Mouse (Mus musculus) kidney, embryonic 15.5 days (tissue): Measurements from ENCODE around the gene Dpp6. TPM values are rescaled to one million over a fixed set of nuclear protein-coding genes. Genes with fewer than 3 reads are reported as not detected.

ENCODE experiments used
- ATAC-seq: fragments of 200-750 bp; cut with Nextera tagmentation; replicated peaks from 2 replicates; pipeline ENCODE4 v1.8.0; 2017; ENCODE audit warnings: moderate TSS enrichment; ENCODE audit not compliant: low FRiP score
- H3K27ac ChIP-seq: fragments of 300-500 bp; sonication (generic); 2 replicates; pipeline ENCODE4 v1.5.1; 2015; ENCODE audit warnings: mild to moderate bottlenecking, inconsistent platforms
- H3K27me3 ChIP-seq: fragments of 300-500 bp; sonication (generic); 2 replicates; pipeline ENCODE4 v1.6.1; 2015; ENCODE audit warnings: inconsistent platforms
- H3K36me3 ChIP-seq: fragments of 300-500 bp; sonication (generic); 2 replicates; pipeline ENCODE4 v1.6.1; 2015; ENCODE audit warnings: inconsistent platforms
- H3K4me1 ChIP-seq: fragments of 300-500 bp; sonication (generic); 2 replicates; pipeline ENCODE4 v1.6.1; 2015; ENCODE audit warnings: inconsistent platforms
- H3K4me2 ChIP-seq: fragments of 300-500 bp; sonication (generic); 2 replicates; pipeline ENCODE4 v1.6.1; 2015; ENCODE audit warnings: moderate library complexity, mild to moderate bottlenecking, inconsistent platforms
- H3K4me3 ChIP-seq: fragments of 300-500 bp; sonication (generic); replicated peaks from 2 replicates; pipeline ENCODE4 v1.5.1; 2015; ENCODE audit warnings: mild to moderate bottlenecking, inconsistent platforms
- H3K9ac ChIP-seq: fragments of 300-500 bp; sonication (generic); 2 replicates; pipeline ENCODE4 v1.6.1; 2015; ENCODE audit warnings: mild to moderate bottlenecking, inconsistent platforms
- H3K9me3 ChIP-seq: fragments of 300-500 bp; sonication (generic); replicated peaks from 2 replicates; pipeline ENCODE4 v1.6.1; 2016; ENCODE audit warnings: inconsistent platforms
- WGBS: fragments of 180-500 bp; shearing (Covaris S2); methylation state at CpG from one replicate; pipeline ENCODE4 v1.1.7; 2015; ENCODE audit warnings: mixed read lengths; 5-methylcytosine and 5-hydroxymethylcytosine counted together
- polyA plus RNA-seq: library from polyadenylated mRNA; unstranded; fragments of >200 nt; fragmentation: Nextera tagmentation; extraction: Ambion mirVana; gene quantifications from 2 replicates; pipeline ENCODE4 v1.2.1, GENCODE M21; 2015

The Dpp6 gene
- polyA plus RNA-seq, 1 experiment from 2014 or later, result 3.5 TPM

- Histone ChIP-seq H3K4me2 (no peak overlapping the region), H3K9me3 (no peaks in the 10 kb centered on the region), H3K4me3 (no peak overlapping the region), H3K9ac (no peak overlapping the region), H3K36me3 (no peaks in the 10 kb centered on the region), H3K4me1 (no peaks in the 10 kb centered on the region), H3K27me3 (no peaks in the 10 kb centered on the region), H3K27ac (no peak overlapping the region)
- 79% methylated on average over 1 of the region's 1 CpGs for WGBS
- no peak for ATAC-seq
These were observed 264.3 kb downstream of the Dpp6 start for GRCm38 (mm10) chr5:27081275-27081674.

GRCm38 (mm10) chr5:27083762-27084161, 266.8 kb downstream of the Dpp6 start:
- Histone ChIP-seq H3K4me3 (no peak overlapping the region), H3K4me2 (no peak overlapping the region), H3K27me3 (no peaks in the 10 kb centered on the region), H3K4me1 (no peaks in the 10 kb centered on the region), H3K27ac (no peak overlapping the region), H3K9ac (no peak overlapping the region), H3K9me3 (no peaks in the 10 kb centered on the region), H3K36me3 (no peaks in the 10 kb centered on the region)
- ATAC-seq, result no peak
- 74% methylated on average over 4 of the region's 4 CpGs for WGBS

GRCm38 (mm10) chr5:27108221-27108620, 291.2 kb downstream of the Dpp6 start:
- H3K9me3 ChIP-seq, result no peaks in the 10 kb centered on the region
- WGBS, result 88% methylated on average over 1 of the region's 1 CpGs
- no peaks in the 10 kb centered on the region for H3K4me1 ChIP-seq
- no peak overlapping the region for H3K27ac ChIP-seq
- H3K4me3 ChIP-seq, result no peak overlapping the region
- no peak overlapping the region for H3K9ac ChIP-seq
- no peak overlapping the region for H3K4me2 ChIP-seq
- no peak for ATAC-seq
- no peaks in the 10 kb centered on the region for H3K27me3 ChIP-seq
- no peaks in the 10 kb centered on the region for H3K36me3 ChIP-seq

- no peak overlapping the region for H3K9ac ChIP-seq
- no peak overlapping the region for H3K4me3 ChIP-seq
- no peak overlapping the region for H3K4me2 ChIP-seq
- no peak overlapping the region for H3K27ac ChIP-seq
- H3K4me1 ChIP-seq, result no peaks in the 10 kb centered on the region
- no peak for ATAC-seq
- H3K27me3 ChIP-seq, result no peaks in the 10 kb centered on the region
- no peaks in the 10 kb centered on the region for H3K36me3 ChIP-seq
- WGBS, result 32% methylated on average over 2 of the region's 2 CpGs
- H3K9me3 ChIP-seq, result no peaks in the 10 kb centered on the region
These were observed 305.5 kb downstream of the Dpp6 start for GRCm38 (mm10) chr5:27122479-27122878.

GRCm38 (mm10) chr5:27122944-27123343, 305.9 kb downstream of the Dpp6 start:
- no peak overlapping the region for H3K4me3 ChIP-seq
- H3K9ac ChIP-seq, result no peak overlapping the region
- no peak overlapping the region for H3K27ac ChIP-seq
- H3K9me3 ChIP-seq, result no peaks in the 10 kb centered on the region
- no peaks in the 10 kb centered on the region for H3K36me3 ChIP-seq
- H3K27me3 ChIP-seq, result no peaks in the 10 kb centered on the region
- 89% methylated on average over 2 of the region's 2 CpGs for WGBS
- H3K4me1 ChIP-seq, result no peaks in the 10 kb centered on the region
- ATAC-seq, result no peak
- no peak overlapping the region for H3K4me2 ChIP-seq

- Histone ChIP-seq H3K27ac (no peak overlapping the region), H3K4me3 (no peak overlapping the region), H3K36me3 (no peaks in the 10 kb centered on the region), H3K9me3 (no peaks in the 10 kb centered on the region), H3K4me2 (no peak overlapping the region), H3K4me1 (no peaks in the 10 kb centered on the region), H3K9ac (no peak overlapping the region), H3K27me3 (no peaks in the 10 kb centered on the region)
- no peak for ATAC-seq
- whole genome bisulfite sequencing, result 80% methylated on average over 4 of the region's 4 CpGs
These were observed 309.0 kb downstream of the Dpp6 start for GRCm38 (mm10) chr5:27126034-27126433.

- H3K27me3 ChIP-seq, result no peaks in the 10 kb centered on the region
- H3K9me3 ChIP-seq, result no peaks in the 10 kb centered on the region
- 72% methylated on average over 3 of the region's 3 CpGs for WGBS
- no peaks in the 10 kb centered on the region for H3K4me1 ChIP-seq
- no peak overlapping the region for H3K4me2 ChIP-seq
- no peaks in the 10 kb centered on the region for H3K36me3 ChIP-seq
- no peak for ATAC-seq
- H3K27ac ChIP-seq, result no peak overlapping the region
- H3K9ac ChIP-seq, result no peak overlapping the region
- no peak overlapping the region for H3K4me3 ChIP-seq
These were observed 316.2 kb downstream of the Dpp6 start for GRCm38 (mm10) chr5:27133196-27133595.

GRCm38 (mm10) chr5:27134436-27135005, 317.5 kb downstream of the Dpp6 start:
- H3K9me3 ChIP-seq, result no peaks in the 10 kb centered on the region
- WGBS, result 81% methylated on average over 2 of the region's 2 CpGs
- ATAC-seq, result no peak

GRCm38 (mm10) chr5:27147397-27147945, 330.5 kb downstream of the Dpp6 start:
- no peak for ATAC-seq
- no peak overlapping the region for H3K9ac ChIP-seq
- no peak overlapping the region for H3K27ac ChIP-seq
- no peak overlapping the region for H3K4me3 ChIP-seq
- 79% methylated on average over 6 of the region's 6 CpGs for WGBS
- H3K27me3 ChIP-seq, result no peaks in the 10 kb centered on the region
- H3K9me3 ChIP-seq, result no peaks in the 10 kb centered on the region
- H3K4me2 ChIP-seq, result no peak overlapping the region
- no peaks in the 10 kb centered on the region for H3K4me1 ChIP-seq
- no peaks in the 10 kb centered on the region for H3K36me3 ChIP-seq

More at GRCm38 (mm10) chr5:27134436-27135005, 317.5 kb downstream of the Dpp6 start:
- H3K27ac ChIP-seq, result no peak overlapping the region
- no peak overlapping the region for H3K9ac ChIP-seq
- no peak overlapping the region for H3K4me3 ChIP-seq
- H3K4me2 ChIP-seq, result no peak overlapping the region
- H3K4me1 ChIP-seq, result no peaks in the 10 kb centered on the region
- no peaks in the 10 kb centered on the region for H3K27me3 ChIP-seq
- no peaks in the 10 kb centered on the region for H3K36me3 ChIP-seq

- Histone ChIP-seq H3K4me2 (no peak overlapping the region), H3K4me1 (no peaks in the 10 kb centered on the region), H3K9me3 (no peaks in the 10 kb centered on the region), H3K27ac (no peak overlapping the region), H3K4me3 (no peak overlapping the region), H3K27me3 (no peaks in the 10 kb centered on the region), H3K36me3 (no peaks in the 10 kb centered on the region), H3K9ac (no peak overlapping the region)
- no peak for ATAC-seq
- 47% methylated on average over 1 of the region's 1 CpGs for WGBS
These were observed 334.0 kb downstream of the Dpp6 start for GRCm38 (mm10) chr5:27151017-27151416.

- H3K9ac ChIP-seq, result no peak overlapping the region
- H3K4me2 ChIP-seq, result no peak overlapping the region
- no peaks in the 10 kb centered on the region for H3K4me1 ChIP-seq
- no peak for ATAC-seq
- H3K36me3 ChIP-seq, result no peaks in the 10 kb centered on the region
- H3K27me3 ChIP-seq, result no peaks in the 10 kb centered on the region
- H3K9me3 ChIP-seq, result no peaks in the 10 kb centered on the region
- no peak overlapping the region for H3K4me3 ChIP-seq
- no peak overlapping the region for H3K27ac ChIP-seq
- WGBS, result 80% methylated on average over 3 of the region's 3 CpGs
These were observed 338.7 kb downstream of the Dpp6 start for GRCm38 (mm10) chr5:27155671-27156070.

- no peak for ATAC-seq
- Histone ChIP-seq H3K4me2 (no peak overlapping the region), H3K4me1 (no peaks in the 10 kb centered on the region), H3K9ac (no peak overlapping the region), H3K36me3 (no peaks in the 10 kb centered on the region), H3K4me3 (no peak overlapping the region), H3K9me3 (no peaks in the 10 kb centered on the region), H3K27ac (no peak overlapping the region), H3K27me3 (no peaks in the 10 kb centered on the region)
- WGBS, result 69% methylated on average over 2 of the region's 2 CpGs
These were observed 339.4 kb downstream of the Dpp6 start for GRCm38 (mm10) chr5:27156366-27156765.

GRCm38 (mm10) chr5:27161122-27161645, 344.2 kb downstream of the Dpp6 start:
- no peak overlapping the region for H3K27ac ChIP-seq
- H3K36me3 ChIP-seq, result no peaks in the 10 kb centered on the region
- no peaks in the 10 kb centered on the region for H3K4me1 ChIP-seq
- H3K27me3 ChIP-seq, result no peaks in the 10 kb centered on the region
- no peak overlapping the region for H3K4me2 ChIP-seq
- H3K9ac ChIP-seq, result no peak overlapping the region
- WGBS, result 77% methylated on average over 11 of the region's 11 CpGs
- H3K9me3 ChIP-seq, result no peaks in the 10 kb centered on the region
- no peak overlapping the region for H3K4me3 ChIP-seq
- no peak for ATAC-seq
